Mouse (Mus musculus) CH12.LX (cell line): ENCODE measurements around the gene Vmac. TPM values are rescaled to one million over a fixed set of nuclear protein-coding genes. Genes with fewer than 3 reads are reported as not detected.

Experiments used
- DNase-seq: peaks from one replicate; pipeline ENCODE4 v3.0.0-alpha.2; 2013; ENCODE audit errors: extremely low read depth
- H3K27ac ChIP-seq: 2 replicates; pipeline ENCODE4 v1.5.1; 2012; ENCODE audit warnings: low read depth, mild to moderate bottlenecking, control low read depth, moderate library complexity; ENCODE audit not compliant: insufficient read depth
- H3K27me3 ChIP-seq: replicated peaks from 2 replicates; pipeline ENCODE3; 2012; ENCODE audit warnings: inconsistent platforms
- H3K36me3 ChIP-seq, 2 experiments: replicated peaks in 1 of 2; 2 replicates each; pipeline versions ENCODE3 to v1.6.1; 2012; ENCODE audit warnings: inconsistent platforms in 1 of 2, low read length in 1 of 2, mild to moderate bottlenecking in 1 of 2, mixed read lengths in 1 of 2, moderate library complexity in 1 of 2; ENCODE audit not compliant: control insufficient read depth in 1 of 2, insufficient read depth in 1 of 2
- H3K4me1 ChIP-seq, 2 experiments: 2 replicates each; pipeline ENCODE4 v1.6.1; 2012; ENCODE audit warnings: inconsistent platforms in 1 of 2, moderate library complexity in 1 of 2; ENCODE audit not compliant: insufficient read depth in 2 of 2, control insufficient read depth in 1 of 2
- H3K4me2 ChIP-seq: 2 replicates; pipeline ENCODE4 v1.6.1; 2012; ENCODE audit warnings: low read depth, mild to moderate bottlenecking, control low read depth; ENCODE audit not compliant: poor library complexity, insufficient read depth, severe bottlenecking
- H3K4me3 ChIP-seq, 3 experiments: fragments of 150-350 bp in 1 of 3; sonication (generic) in 1 of 3; replicated peaks in 1 of 3; 2 replicates each; pipeline versions ENCODE3 to v1.5.1; 2011 to 2012; ENCODE audit warnings: low read depth in 2 of 3, low read length in 2 of 3, mild to moderate bottlenecking in 2 of 3, moderate library complexity in 2 of 3, control low read depth in 1 of 3, improper control_type of control experiment in 1 of 3, inconsistent platforms in 1 of 3, mixed read lengths in 1 of 3; ENCODE audit not compliant: poor library complexity in 1 of 3
- H3K79me2 ChIP-seq: replicated peaks from 2 replicates; pipeline ENCODE4 v1.6.1; 2012; ENCODE audit warnings: mild to moderate bottlenecking, moderate library complexity; ENCODE audit not compliant: control insufficient read depth, poor library complexity, insufficient read depth, severe bottlenecking; ENCODE audit errors: extremely low read depth
- H3K9ac ChIP-seq: 2 replicates; pipeline ENCODE4 v1.6.1; 2012; ENCODE audit warnings: low read depth, mild to moderate bottlenecking, control low read depth, moderate library complexity; ENCODE audit not compliant: insufficient read depth
- H3K9me3 ChIP-seq: replicated peaks from 2 replicates; pipeline ENCODE3; 2012; ENCODE audit warnings: low read length, inconsistent platforms, mixed read lengths
- BHLHE40 ChIP-seq: IDR thresholded peaks from 2 replicates; pipeline ENCODE4 v1.6.1; 2011; ENCODE audit warnings: mild to moderate bottlenecking, low read depth, low read length, improper control_type of control experiment
- CHD2 ChIP-seq: IDR thresholded peaks from 2 replicates; pipeline ENCODE4 v1.6.1; 2011; ENCODE audit warnings: low read length, improper control_type of control experiment
- CTCF ChIP-seq, 2 experiments: IDR thresholded peaks in 1 of 2; conservative IDR thresholded peaks in 1 of 2; 2 replicates each; pipeline ENCODE4 v1.5.1; 2011 to 2012; ENCODE audit warnings: low read depth in 2 of 2, low read length in 2 of 2, improper control_type of control experiment in 1 of 2, inconsistent platforms in 1 of 2, mild to moderate bottlenecking in 1 of 2, moderate library complexity in 1 of 2
- E2F4 ChIP-seq: IDR thresholded peaks from 2 replicates; pipeline ENCODE4 v1.6.1; 2011; ENCODE audit warnings: low read depth, low read length, improper control_type of control experiment; ENCODE audit not compliant: insufficient replicate concordance
- ELF1 ChIP-seq: IDR thresholded peaks from 2 replicates; pipeline ENCODE4 v1.6.1; 2014; ENCODE audit warnings: low read depth, mild to moderate bottlenecking, inconsistent platforms, low read length, improper control_type of control experiment
- HCFC1 ChIP-seq: IDR thresholded peaks from 2 replicates; pipeline ENCODE4 v1.6.1; 2012; ENCODE audit warnings: low read depth, mild to moderate bottlenecking, inconsistent platforms, low read length, improper control_type of control experiment
- JUND ChIP-seq: conservative IDR thresholded peaks from 2 replicates; pipeline ENCODE4 v1.6.1; 2011; ENCODE audit warnings: low read depth, low read length, improper control_type of control experiment
- KAT2A ChIP-seq: IDR thresholded peaks from 2 replicates; pipeline ENCODE4 v1.6.1; 2012; ENCODE audit warnings: low read length, improper control_type of control experiment, inconsistent platforms; ENCODE audit not compliant: insufficient replicate concordance
- MAZ ChIP-seq: IDR thresholded peaks from 2 replicates; pipeline ENCODE4 v1.6.1; 2012; ENCODE audit warnings: low read depth, mild to moderate bottlenecking, inconsistent platforms, low read length, improper control_type of control experiment, moderate library complexity
- MEF2A ChIP-seq: IDR thresholded peaks from 2 replicates; pipeline ENCODE4 v1.6.1; 2014; ENCODE audit warnings: low read depth, mild to moderate bottlenecking, inconsistent platforms, low read length, improper control_type of control experiment, borderline replicate concordance
- MXI1 ChIP-seq: IDR thresholded peaks from 2 replicates; pipeline ENCODE4 v1.6.1; 2011; ENCODE audit warnings: mild to moderate bottlenecking, low read depth, low read length, improper control_type of control experiment
- MYC ChIP-seq: IDR thresholded peaks from 2 replicates; pipeline ENCODE4 v1.6.1; 2011; ENCODE audit warnings: low read depth, mild to moderate bottlenecking, improper control_type of control experiment, low read length
- NRF1 ChIP-seq: IDR thresholded peaks from 2 replicates; pipeline ENCODE4 v1.6.1; 2014; ENCODE audit warnings: low read depth, mild to moderate bottlenecking, inconsistent platforms, low read length, improper control_type of control experiment, moderate library complexity
- PAX5 ChIP-seq: IDR thresholded peaks from 2 replicates; pipeline ENCODE4 v1.6.1; 2012; ENCODE audit warnings: low read length, inconsistent platforms, mixed read lengths
- POLR2AphosphoS2 ChIP-seq: IDR thresholded peaks from 2 replicates; pipeline ENCODE4 v1.6.1; 2011; ENCODE audit warnings: low read depth, low read length, improper control_type of control experiment
- SIN3A ChIP-seq: IDR thresholded peaks from 2 replicates; pipeline ENCODE4 v1.6.1; 2012; ENCODE audit warnings: low read length, improper control_type of control experiment, inconsistent platforms
- SMC3 ChIP-seq: IDR thresholded peaks from 2 replicates; pipeline ENCODE4 v1.6.1; 2011; ENCODE audit warnings: low read depth, low read length, improper control_type of control experiment
- TBP ChIP-seq: conservative IDR thresholded peaks from 2 replicates; pipeline ENCODE4 v1.6.1; 2011; ENCODE audit warnings: low read depth, low read length, improper control_type of control experiment
- TCF12 ChIP-seq: IDR thresholded peaks from 2 replicates; pipeline ENCODE4 v1.6.1; 2014; ENCODE audit warnings: low read depth, mild to moderate bottlenecking, inconsistent platforms, low read length, improper control_type of control experiment
- USF1 ChIP-seq: IDR thresholded peaks from 2 replicates; pipeline ENCODE4 v1.6.1; 2014; ENCODE audit warnings: low read depth, mild to moderate bottlenecking, inconsistent platforms, low read length, improper control_type of control experiment
- USF2 ChIP-seq: conservative IDR thresholded peaks from 2 replicates; pipeline ENCODE4 v1.6.1; 2011; ENCODE audit warnings: low read depth, low read length, improper control_type of control experiment
- ZKSCAN1 ChIP-seq: IDR thresholded peaks from 2 replicates; pipeline ENCODE4 v1.6.1; 2012; ENCODE audit warnings: low read depth, inconsistent platforms, low read length, improper control_type of control experiment, borderline replicate concordance
- ZNF384 ChIP-seq: IDR thresholded peaks from 2 replicates; pipeline ENCODE4 v1.6.1; 2012; ENCODE audit warnings: low read depth, low read length, improper control_type of control experiment, inconsistent platforms
- dilution Hi-C: fragments of 300-500 bp; cut with MboI; formaldehyde crosslinking; loops from 2 replicates; pipeline ENCODE4 v1.14.3; 2020; ENCODE audit warnings: low sequenced_read_pairs; ENCODE audit not compliant: extremely low pct_unique_long_range_greater_than_20kb, extremely low pct_ligation_motif_present
- in situ Hi-C: fragments of 300-500 bp; cut with MboI; formaldehyde crosslinking; loops from 3 replicates; pipeline ENCODE4 v1.14.3; 2019; ENCODE audit warnings: low sequenced_read_pairs, low pct_ligation_motif_present, low pct_unique_long_range_greater_than_20kb, mixed read lengths
- polyA plus RNA-seq: library from polyadenylated mRNA; unstranded; fragments of >175 nt; gene quantifications from 2 replicates; pipeline ENCODE4 v1.2.1, GENCODE M21; 2012; ENCODE audit warnings: low read depth; ENCODE audit not compliant: insufficient read length
- total RNA-seq, 2 experiments: library from RNA; depleted of rRNA; stranded (reverse); fragments of 300-350 nt in 1 of 2; fragments of >200 nt in 1 of 2; gene quantifications; 2 replicates each; pipeline ENCODE4 v1.2.3; 2012 to 2014

Vmac gene
- total and polyA plus RNA-seq, 3 experiments: 3.2 to 5.1 (median 3.4) TPM

DNA sequence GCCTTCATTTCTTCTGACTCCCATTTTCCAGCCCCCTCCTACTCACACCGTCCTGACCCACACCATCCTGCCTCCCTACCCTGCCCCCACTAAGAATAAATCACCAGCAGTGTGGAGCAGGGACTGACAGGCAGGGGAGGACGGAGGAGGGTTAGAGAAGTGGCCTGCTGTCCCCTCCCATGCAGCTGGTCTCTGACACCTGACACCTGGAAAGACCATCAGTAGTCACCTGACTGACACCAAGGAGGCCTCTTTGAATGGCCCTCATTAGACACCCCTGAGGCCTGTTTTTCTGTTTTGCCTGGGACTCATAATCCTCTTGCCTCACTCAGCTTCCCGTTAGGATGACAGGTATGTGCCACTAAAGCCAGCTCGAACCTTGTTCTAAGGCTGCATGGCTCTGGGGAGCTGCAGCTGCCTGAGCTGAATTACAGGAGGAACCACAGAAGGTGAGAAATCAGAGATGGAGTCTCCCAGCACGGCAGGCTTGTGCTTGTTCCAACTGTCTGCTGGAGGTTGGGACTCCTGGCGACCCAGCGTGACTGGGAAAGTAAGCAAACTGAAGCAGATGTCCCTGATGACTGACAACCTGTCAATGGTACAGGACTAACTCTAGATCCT is 9.3 kb upstream of the Vmac start:
- peak overlapping the region in 1 of 3 experiments; percentile 3 for H3K4me3 ChIP-seq
- TF ChIP-seq MAZ (0 out of 2 replicates have a peak, but pooled peaks have one; percentile 13), MXI1 (no peak), SIN3A (0 out of 2 replicates have a peak, but pooled peaks have one; percentile 29), TBP (no peak), MYC (no peak), JUND (no peak), TCF12 (peak; percentile 51; the same call in 1 of the 2 replicates), KAT2A (no peak), BHLHE40 (peak; percentile 51; the same call in 1 of the 2 replicates)
- TF ChIP-seq, all 38 proteins: peak for 4
- Histone ChIP-seq H3K4me1 (peaks cover 6 to 24% of the 10 kb centered on the region in 2 experiments), H3K9ac (no peak overlapping the region), H3K27me3 (peaks cover 29% of the 10 kb centered on the region), H3K4me2 (peak overlapping the region; percentile 5; the same call in 1 of the 2 replicates), H3K9me3 (no peaks in the 10 kb centered on the region), H3K27ac (no peak overlapping the region), H3K79me2 (no peaks in the 10 kb centered on the region), H3K36me3 (peaks cover 14 to 26% of the 10 kb centered on the region in 2 experiments)
- DNase-seq: no peak
- dilution Hi-C loops: no loop called here
- in situ Hi-C loops: no loop called here

DNA sequence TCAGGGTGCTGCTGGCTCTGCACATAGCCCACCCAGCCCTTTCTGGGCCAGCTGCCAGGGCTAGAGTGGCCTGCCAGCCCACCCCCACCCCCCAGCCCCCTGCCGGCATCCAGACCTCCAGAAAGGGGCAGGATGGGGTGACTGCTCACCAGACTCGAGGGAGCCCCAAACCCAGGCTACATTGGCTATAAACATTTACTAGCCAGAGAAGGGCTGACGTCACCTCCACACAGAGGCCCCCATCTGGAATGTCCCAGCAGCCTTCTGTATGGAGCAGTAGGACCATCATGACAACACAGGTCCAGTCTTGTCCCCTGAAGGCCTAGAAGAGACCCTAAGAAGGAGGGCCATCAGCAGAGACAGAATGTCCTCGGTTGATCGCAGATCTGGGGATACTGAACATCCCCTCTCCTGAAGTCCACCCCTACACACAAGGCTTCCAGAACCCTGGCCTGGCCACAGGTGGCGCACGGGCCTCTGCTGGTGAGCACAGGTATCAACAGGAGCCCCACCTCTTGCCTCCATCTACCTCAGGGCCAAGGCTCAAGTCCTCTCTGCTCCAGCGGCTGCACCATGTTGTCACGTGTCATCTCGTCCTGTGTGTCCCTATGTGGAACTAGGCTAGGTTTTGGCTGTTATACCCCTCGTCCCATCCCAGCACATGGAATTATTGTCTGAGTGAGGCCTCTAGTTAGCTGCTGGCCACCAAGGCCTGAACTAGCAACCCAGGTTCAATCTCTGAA is 5.8 kb upstream of the Vmac start:
- dilution Hi-C loops: no loop called here
- DNase-seq: no peak
- no peak overlapping the region for H3K4me3 ChIP-seq
- in situ Hi-C loops: no loop called here
- TF ChIP-seq CTCF (conservative IDR thresholded peaks at IDR 0.05 in 1 of 2, IDR thresholded peaks at IDR 0.05 in 1 of 2; ENCODE audit: low read depth in 2 of 2, low read length in 2 of 2): peak in 1 of 2 experiments; percentile 15; a peak in 1 of 4 replicates
- TF ChIP-seq ZKSCAN1: no peak
- H3K9me3 ChIP-seq: no peaks in the 10 kb centered on the region
- H3K27me3 ChIP-seq: peaks cover under 1% of the 10 kb centered on the region
- H3K4me2 ChIP-seq: no peak overlapping the region
- peaks cover 14% of the 10 kb centered on the region for H3K79me2 ChIP-seq
- H3K36me3 ChIP-seq: peaks cover 30 to 56% of the 10 kb centered on the region in 2 experiments
- H3K4me1 ChIP-seq: peaks cover 15 to 36% of the 10 kb centered on the region in 2 experiments
- no peak overlapping the region for H3K27ac ChIP-seq
- no peak overlapping the region for H3K9ac ChIP-seq

DNA sequence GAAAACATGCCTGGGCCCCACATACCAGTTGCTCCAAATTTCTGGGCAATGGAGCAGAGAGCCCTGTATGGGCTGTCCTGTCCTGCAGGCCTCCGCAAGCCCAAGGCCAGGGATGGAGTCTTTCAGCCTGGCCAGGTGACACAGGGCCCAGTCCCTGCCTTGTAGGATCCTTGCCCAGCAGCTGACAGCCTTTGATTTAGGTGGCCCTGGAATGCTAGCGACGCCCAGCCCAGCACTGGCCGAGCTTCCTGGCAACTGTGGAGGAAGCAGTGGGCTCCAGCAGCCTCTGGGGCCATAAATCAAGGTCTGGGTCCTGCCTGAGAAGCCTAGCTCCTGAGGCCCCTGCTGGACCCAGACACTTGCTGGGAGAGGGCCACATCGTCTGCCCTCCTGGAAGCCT is 4.6 kb upstream of the Vmac start:
- Histone ChIP-seq H3K4me2 (no peak overlapping the region), H3K79me2 (peaks cover 20% of the 10 kb centered on the region), H3K9ac (no peak overlapping the region), H3K36me3 (peaks cover 30 to 56% of the 10 kb centered on the region in 2 experiments), H3K4me3 (no peak overlapping the region), H3K27ac (no peak overlapping the region), H3K9me3 (no peaks in the 10 kb centered on the region), H3K27me3 (no peaks in the 10 kb centered on the region), H3K4me1 (peaks cover 15 to 28% of the 10 kb centered on the region in 2 experiments)
- no peak for DNase-seq
- in situ Hi-C loops (no loop called here), dilution Hi-C loops (no loop called here)
- TF ChIP-seq USF2: no peak
- no peak for TF ChIP-seq E2F4
- no peak for TF ChIP-seq MYC
- TF ChIP-seq PAX5: no peak
- TF ChIP-seq ZKSCAN1: no peak
- TF ChIP-seq ELF1: no peak
- no peak for TF ChIP-seq TBP
- TF ChIP-seq USF1: no peak
- TF ChIP-seq HCFC1: no peak
- TF ChIP-seq NRF1: no peak
- no peak for TF ChIP-seq POLR2AphosphoS2
- no peak for TF ChIP-seq SMC3
- TF ChIP-seq CHD2: no peak
- no peak for TF ChIP-seq KAT2A
- no peak for TF ChIP-seq ZNF384
- TF ChIP-seq MEF2A: no peak
